Mouse (Mus musculus) ES-Bruce4 (cell line): ENCODE measurements at regions not wholly inside any gene's neighbourhood (a gene's known extent, or its start where the extent isn't known, plus 50 kb on each side); places are given as distances from the start of the nearest gene placed in this dataset.
"Not testable (repeated sequence)": the region's sequence is repeated elsewhere in the genome, so short reads cannot be mapped to it uniquely, and the experiment has no call there.

Experiments used
- H3K27ac ChIP-seq: 2 replicates; pipeline ENCODE4 v1.5.1; 2012; ENCODE audit warnings: low read length, inconsistent platforms; ENCODE audit not compliant: insufficient read depth
- H3K27me3 ChIP-seq: 2 replicates; pipeline ENCODE4 v1.6.1; 2012; ENCODE audit warnings: mild to moderate bottlenecking, low read length, inconsistent platforms; ENCODE audit not compliant: control insufficient read depth, poor library complexity, insufficient read depth, severe bottlenecking
- H3K36me3 ChIP-seq: 2 replicates; pipeline ENCODE4 v1.6.1; 2012; ENCODE audit warnings: inconsistent platforms, mild to moderate bottlenecking, low read length, moderate library complexity; ENCODE audit not compliant: control insufficient read depth, poor library complexity, insufficient read depth, severe bottlenecking
- H3K4me1 ChIP-seq: one replicate; pipeline ENCODE4 v1.8.1; 2011; ENCODE audit warnings: low read length; ENCODE audit not compliant: control insufficient read depth, insufficient read depth
- H3K4me3 ChIP-seq: 2 replicates; pipeline ENCODE4 v1.5.1; 2011; ENCODE audit warnings: low read depth, mild to moderate bottlenecking, low read length
- H3K9ac ChIP-seq: 2 replicates; pipeline ENCODE4 v1.6.1; 2012; ENCODE audit warnings: low read depth, mild to moderate bottlenecking, inconsistent platforms; ENCODE audit not compliant: poor library complexity, severe bottlenecking
- H3K9me3 ChIP-seq: replicated peaks from 2 replicates; pipeline ENCODE4 v1.6.1; 2012; ENCODE audit warnings: mild to moderate bottlenecking, low read length, inconsistent platforms; ENCODE audit not compliant: control insufficient read depth, poor library complexity, insufficient read depth, severe bottlenecking
- EP300 ChIP-seq: IDR thresholded peaks from 2 replicates; pipeline ENCODE4 v1.6.1; 2011; ENCODE audit warnings: low read depth, low read length; ENCODE audit not compliant: insufficient read depth

GRCm38 (mm10) chr2:36322371-36322770 is 50.9 kb upstream of the Olfr338 start:
- H3K4me3 ChIP-seq, H3K9ac ChIP-seq, H3K36me3 ChIP-seq, H3K4me1 ChIP-seq, H3K27me3 ChIP-seq, H3K27ac ChIP-seq, H3K9me3 ChIP-seq: not testable (repeated sequence)
- TF ChIP-seq EP300 = peak; percentile 76; the same call in 1 of the 2 replicates
